Mouse (Mus musculus): ENCODE measurements around the gene Gcnt4. TPM values are rescaled to one million over a fixed set of nuclear protein-coding genes. Genes with fewer than 3 reads are reported as not detected.
"Not testable (repeated sequence)": the region's sequence is repeated elsewhere in the genome, so short reads cannot be mapped to it uniquely, and the experiment has no call there.

Gene Gcnt4
- 0.18 and 0.42 TPM in 2 replicates for polyA plus RNA-seq (2014; fragmentation: Nextera tagmentation; extraction: Ambion mirVana)

- 13% methylated on average over 39 of the region's 56 CpGs for WGBS
- H3K9ac ChIP-seq (ENCODE audit: low read depth, low read length), result peak within 1 kb of the TSS; percentile 65
- no peak within 1 kb of the TSS for H3K27ac ChIP-seq (replicated peaks; ENCODE audit: low read depth, low read length)
- H3K4me2 ChIP-seq (ENCODE audit: low read depth, low read length), result peak within 1 kb of the TSS; percentile 97
- peaks cover 21% of the 10 kb centered on the region for H3K27me3 ChIP-seq (replicated peaks; ENCODE audit: control insufficient read depth, insufficient read depth, low read length)
- no peaks in the 10 kb centered on the region for H3K9me3 ChIP-seq (ENCODE audit: control insufficient read depth, low read length)
- DNase-seq (ENCODE audit: low spot score) (peak; percentile 84), ATAC-seq (ENCODE audit: low read depth) (peak; percentile 82)
- no peaks in the 10 kb centered on the region for H3K4me1 ChIP-seq (ENCODE audit: control insufficient read depth, insufficient read depth, low read length)
- peak within 1 kb of the TSS; percentile 67 for H3K4me3 ChIP-seq (ENCODE audit: low read depth, low read length)
- H3K36me3 ChIP-seq (ENCODE audit: control insufficient read depth, insufficient read depth, low read length), result no peaks in the 10 kb centered on the region
Observed at GRCm38 (mm10) chr13:96923999-96924961, at the start of gene Gcnt4. TSS of gene Gcnt4 (plus strand) at chr13:96924689.

- no peak for ATAC-seq (ENCODE audit: low read depth)
- no peak overlapping the region for H3K4me3 ChIP-seq (ENCODE audit: low read depth, low read length)
- H3K9me3 ChIP-seq (ENCODE audit: control insufficient read depth, low read length), result no peaks in the 10 kb centered on the region
Observed at GRCm38 (mm10) chr13:96878220-96879057, 46.0 kb upstream of the Gcnt4 start.

GRCm38 (mm10) chr13:96884534-96884933, 40.0 kb upstream of the Gcnt4 start:
- Histone ChIP-seq H3K9ac (ENCODE audit: low read depth, low read length) (no peak overlapping the region), H3K4me1 (ENCODE audit: control insufficient read depth, insufficient read depth, low read length) (no peaks in the 10 kb centered on the region), H3K27me3 (replicated peaks; ENCODE audit: control insufficient read depth, insufficient read depth, low read length) (no peaks in the 10 kb centered on the region), H3K27ac (replicated peaks; ENCODE audit: low read depth, low read length) (no peak overlapping the region), H3K4me2 (ENCODE audit: low read depth, low read length) (no peak overlapping the region), H3K9me3 (ENCODE audit: control insufficient read depth, low read length) (no peaks in the 10 kb centered on the region), H3K4me3 (ENCODE audit: low read depth, low read length) (no peak overlapping the region), H3K36me3 (ENCODE audit: control insufficient read depth, insufficient read depth, low read length) (no peaks in the 10 kb centered on the region)
- DNase-seq (ENCODE audit: low spot score) (no peak), ATAC-seq (ENCODE audit: low read depth) (no peak)
- 39% methylated on average over 1 of the region's 1 CpGs for WGBS

More at GRCm38 (mm10) chr13:96878220-96879057, 46.0 kb upstream of the Gcnt4 start:
- H3K4me1 ChIP-seq (ENCODE audit: control insufficient read depth, insufficient read depth, low read length), result no peaks in the 10 kb centered on the region
- DNase-seq (ENCODE audit: low spot score), result no peak
- H3K36me3 ChIP-seq (ENCODE audit: control insufficient read depth, insufficient read depth, low read length), result no peaks in the 10 kb centered on the region
- H3K27me3 ChIP-seq (replicated peaks; ENCODE audit: control insufficient read depth, insufficient read depth, low read length), result no peaks in the 10 kb centered on the region
- 69% methylated on average over 12 of the region's 12 CpGs for WGBS
- H3K9ac ChIP-seq (ENCODE audit: low read depth, low read length), result no peak overlapping the region
- H3K27ac ChIP-seq (replicated peaks; ENCODE audit: low read depth, low read length), result no peak overlapping the region
- H3K4me2 ChIP-seq (ENCODE audit: low read depth, low read length), result no peak overlapping the region

GRCm38 (mm10) chr13:96889985-96890384, 34.5 kb upstream of the Gcnt4 start:
- no peaks in the 10 kb centered on the region for H3K4me1 ChIP-seq (ENCODE audit: control insufficient read depth, insufficient read depth, low read length)
- ATAC-seq (ENCODE audit: low read depth) (no peak), DNase-seq (ENCODE audit: low spot score) (no peak)
- no peak overlapping the region for H3K27ac ChIP-seq (replicated peaks; ENCODE audit: low read depth, low read length)
- H3K36me3 ChIP-seq (ENCODE audit: control insufficient read depth, insufficient read depth, low read length), result no peaks in the 10 kb centered on the region
- 41% methylated on average over 2 of the region's 2 CpGs for WGBS
- no peaks in the 10 kb centered on the region for H3K27me3 ChIP-seq (replicated peaks; ENCODE audit: control insufficient read depth, insufficient read depth, low read length)
- no peak overlapping the region for H3K4me2 ChIP-seq (ENCODE audit: low read depth, low read length)
- no peak overlapping the region for H3K9ac ChIP-seq (ENCODE audit: low read depth, low read length)
- H3K4me3 ChIP-seq (ENCODE audit: low read depth, low read length), result no peak overlapping the region
- H3K9me3 ChIP-seq (ENCODE audit: control insufficient read depth, low read length), result no peaks in the 10 kb centered on the region

- 82% methylated on average over 2 of the region's 2 CpGs for WGBS
- H3K9me3 ChIP-seq (ENCODE audit: control insufficient read depth, low read length), result no peaks in the 10 kb centered on the region
- ATAC-seq (ENCODE audit: low read depth), result no peak
- H3K9ac ChIP-seq (ENCODE audit: low read depth, low read length), result no peak overlapping the region
- H3K4me1 ChIP-seq (ENCODE audit: control insufficient read depth, insufficient read depth, low read length), result no peaks in the 10 kb centered on the region
- no peak overlapping the region for H3K27ac ChIP-seq (replicated peaks; ENCODE audit: low read depth, low read length)
- no peak for DNase-seq (ENCODE audit: low spot score)
- H3K4me3 ChIP-seq (ENCODE audit: low read depth, low read length), result no peak overlapping the region
- H3K27me3 ChIP-seq (replicated peaks; ENCODE audit: control insufficient read depth, insufficient read depth, low read length), result no peaks in the 10 kb centered on the region
- H3K4me2 ChIP-seq (ENCODE audit: low read depth, low read length), result no peak overlapping the region
- no peaks in the 10 kb centered on the region for H3K36me3 ChIP-seq (ENCODE audit: control insufficient read depth, insufficient read depth, low read length)
Observed at GRCm38 (mm10) chr13:96895144-96895543, 29.3 kb upstream of the Gcnt4 start.

GRCm38 (mm10) chr13:96906717-96907116, 17.8 kb upstream of the Gcnt4 start:
- 45% methylated on average over 3 of the region's 3 CpGs for WGBS
- no peaks in the 10 kb centered on the region for H3K27me3 ChIP-seq (replicated peaks; ENCODE audit: control insufficient read depth, insufficient read depth, low read length)
- H3K36me3 ChIP-seq (ENCODE audit: control insufficient read depth, insufficient read depth, low read length), result no peaks in the 10 kb centered on the region
- no peak for ATAC-seq (ENCODE audit: low read depth)
- H3K4me3 ChIP-seq (ENCODE audit: low read depth, low read length), result no peak overlapping the region
- H3K9me3 ChIP-seq (ENCODE audit: control insufficient read depth, low read length), result no peaks in the 10 kb centered on the region
- H3K4me1 ChIP-seq (ENCODE audit: control insufficient read depth, insufficient read depth, low read length), result no peaks in the 10 kb centered on the region
- DNase-seq (ENCODE audit: low spot score), result no peak
- no peak overlapping the region for H3K27ac ChIP-seq (replicated peaks; ENCODE audit: low read depth, low read length)
- H3K4me2 ChIP-seq (ENCODE audit: low read depth, low read length), result no peak overlapping the region
- no peak overlapping the region for H3K9ac ChIP-seq (ENCODE audit: low read depth, low read length)

- 90% methylated on average over 3 of the region's 3 CpGs for WGBS
- H3K4me1 ChIP-seq (ENCODE audit: control insufficient read depth, insufficient read depth, low read length), result no peaks in the 10 kb centered on the region
Observed at GRCm38 (mm10) chr13:96911202-96911601, 13.3 kb upstream of the Gcnt4 start.

GRCm38 (mm10) chr13:96923134-96923533, 1.4 kb upstream of the Gcnt4 start:
- H3K27ac ChIP-seq (replicated peaks; ENCODE audit: low read depth, low read length); H3K4me2 ChIP-seq (ENCODE audit: low read depth, low read length); ATAC-seq (ENCODE audit: low read depth); H3K36me3 ChIP-seq (ENCODE audit: control insufficient read depth, insufficient read depth, low read length); H3K4me3 ChIP-seq (ENCODE audit: low read depth, low read length); H3K4me1 ChIP-seq (ENCODE audit: control insufficient read depth, insufficient read depth, low read length); DNase-seq (ENCODE audit: low spot score); H3K9me3 ChIP-seq (ENCODE audit: control insufficient read depth, low read length); H3K9ac ChIP-seq (ENCODE audit: low read depth, low read length): not testable (repeated sequence)
- H3K27me3 ChIP-seq (replicated peaks; ENCODE audit: control insufficient read depth, insufficient read depth, low read length), result peaks cover 21% of the 10 kb centered on the region
- 94% methylated on average over 4 of the region's 4 CpGs for WGBS

More at GRCm38 (mm10) chr13:96911202-96911601, 13.3 kb upstream of the Gcnt4 start:
- DNase-seq (ENCODE audit: low spot score) (no peak), ATAC-seq (ENCODE audit: low read depth) (no peak)
- no peak overlapping the region for H3K4me2 ChIP-seq (ENCODE audit: low read depth, low read length)
- no peaks in the 10 kb centered on the region for H3K36me3 ChIP-seq (ENCODE audit: control insufficient read depth, insufficient read depth, low read length)
- no peaks in the 10 kb centered on the region for H3K9me3 ChIP-seq (ENCODE audit: control insufficient read depth, low read length)
- H3K4me3 ChIP-seq (ENCODE audit: low read depth, low read length), result no peak overlapping the region
- H3K9ac ChIP-seq (ENCODE audit: low read depth, low read length), result no peak overlapping the region
- no peak overlapping the region for H3K27ac ChIP-seq (replicated peaks; ENCODE audit: low read depth, low read length)
- H3K27me3 ChIP-seq (replicated peaks; ENCODE audit: control insufficient read depth, insufficient read depth, low read length), result no peaks in the 10 kb centered on the region
